Mouse (Mus musculus): ENCODE data around the gene Nsfl1c. TPM values are rescaled to one million over a fixed set of nuclear protein-coding genes. Genes with fewer than 3 reads are reported as not detected.

Nsfl1c gene
- total RNA-seq, 2 experiments from 2014 or later: 146 to 150 TPM

- intact Hi-C loops (cut with DNase I): no loop called here
- DNase-seq (ENCODE audit: extremely low spot score in 1 of 2, low spot score in 2 of 2): no peak
Observed at GRCm38 (mm10) chr2:151538646-151539045, 44.7 kb downstream of the Nsfl1c start.

GRCm38 (mm10) chr2:151542323-151543062 is 48.5 kb downstream of the Nsfl1c start, which contains the start of gene Fkbp1a:
Gene Fkbp1a, plus strand, starts transcription at chr2:151542483.
- intact Hi-C loops (cut with DNase I): no loop called here

GRCm38 (mm10) chr2:151543063-151543895 is 49.3 kb downstream of the Nsfl1c start:
- DNase-seq (ENCODE audit: extremely low spot score in 1 of 2, low spot score in 2 of 2): peak in 1 of 2 experiments; percentile 79
- intact Hi-C loops (cut with DNase I): no loop called here

More at GRCm38 (mm10) chr2:151542323-151543062, 48.5 kb downstream of the Nsfl1c start, which contains the start of gene Fkbp1a:
- DNase-seq (ENCODE audit: extremely low spot score in 1 of 2, low spot score in 2 of 2): peak; percentile 95 to 99

GRCm38 (mm10) chr2:151544673-151545072 is 50.7 kb downstream of the Nsfl1c start:
- intact Hi-C loops (cut with DNase I): loop anchor here (5.0 kb wide), 2 partner anchors 32 to 47 kb away; no protein-coding TSS in a partner anchor
- DNase-seq (ENCODE audit: extremely low spot score in 1 of 2, low spot score in 2 of 2): no peak

GRCm38 (mm10) chr2:151546571-151546970 is 52.6 kb downstream of the Nsfl1c start:
- intact Hi-C loops (cut with DNase I): loop anchor here (5.0 kb wide), 2 partner anchors 34 to 49 kb away; no protein-coding TSS in a partner anchor
- DNase-seq (ENCODE audit: extremely low spot score in 1 of 2, low spot score in 2 of 2): no peak

- intact Hi-C loops (cut with DNase I): loop anchor here (5.0 kb wide), 2 partner anchors 37 to 52 kb away; no protein-coding TSS in a partner anchor
- no peak for DNase-seq (ENCODE audit: extremely low spot score in 1 of 2, low spot score in 2 of 2)
Observed at GRCm38 (mm10) chr2:151549615-151550121, 55.7 kb downstream of the Nsfl1c start.

Other genes with a start within 250 kb of the Nsfl1c start
- not detected for gene 4921509C19Rik, start 18.0 kb upstream of the Nsfl1c start, total RNA-seq (2021)
- gene Fkbp1a, start 48.3 kb downstream of the Nsfl1c start, total RNA-seq (2021): 100 to 1,000 TPM; 558 to 568 TPM
- 1 to 10 TPM; 1.5 to 1.6 TPM for gene Sdcbp2, start 78.4 kb downstream of the Nsfl1c start, total RNA-seq (2021)
- gene Snph, start 138.4 kb downstream of the Nsfl1c start, total RNA-seq (2021): 100 to 1,000 TPM; 162 to 164 TPM
- under 1 TPM; 0.63 to 0.66 TPM for gene Rad21l, start 174.4 kb downstream of the Nsfl1c start, total RNA-seq (2021)
- 10 to 100 TPM; 10.8 to 10.9 TPM for gene Tmem74b, start 207.8 kb downstream of the Nsfl1c start, total RNA-seq (2021)